In genomic region chr5:66512519-66512918, GRCm38 (mm10) we compare ENCODE assay signal across 15 mouse cellular contexts.
"Had no signal": no experiment of that assay in that cellular context is flagged by ENCODE, and none has a peak within 500 bp of the region (broad histone marks: within the 10 kb centered on the region; RNA-seq: fewer than 3 reads in every experiment).

No protein-coding gene starts in this region.

- H3K9me3 ChIP-seq: neural tube, embryonic 15.5 days; stomach, embryonic 15.5 days had no signal

- H3K27me3 ChIP-seq: neural tube, embryonic 15.5 days; stomach, embryonic 15.5 days had no signal

- H3K27ac ChIP-seq: neural tube, embryonic 15.5 days; stomach, embryonic 15.5 days; stomach, postnatal 0 days had no signal

- H3K36me3 ChIP-seq: neural tube, embryonic 15.5 days; stomach, embryonic 15.5 days had no signal

- DNase-seq: retina, postnatal 1 day; right cerebral cortex, adult 18-20 months; right cerebral cortex, postnatal 14 days; right cerebral cortex, postnatal 25 days; right cerebral cortex, postnatal 4 days; spleen, adult 18-20 months; thymus, adult 18-20 months; thymus, adult 2 months; thymus, postnatal 14 days; thymus, postnatal 25 days; thymus, postnatal 36 days; thymus, postnatal 4 days had no signal

- H3K4me1 ChIP-seq: neural tube, embryonic 15.5 days; stomach, embryonic 15.5 days had no signal

- H3K9ac ChIP-seq: neural tube, embryonic 15.5 days; stomach, embryonic 15.5 days had no signal

- H3K4me3 ChIP-seq: neural tube, embryonic 15.5 days; stomach, embryonic 15.5 days had no signal
